Mouse (Mus musculus) heart, adult 2 months (tissue): ENCODE data around the gene Bmp8a.

Experiments
- CTCF ChIP-seq: fragments of 200-600 bp; IDR thresholded peaks from 2 replicates; pipeline ENCODE4 v1.8.1; 2022; ENCODE audit warnings: antibody characterized with exemption, mild to moderate bottlenecking, moderate library complexity
- EP300 ChIP-seq: fragments of 200-500 bp; IDR thresholded peaks from 2 replicates; pipeline ENCODE4 v1.6.1; 2011; ENCODE audit warnings: low read depth, low read length, control low read depth; ENCODE audit not compliant: insufficient read depth

- TF ChIP-seq EP300, result no peak
- no peak for TF ChIP-seq CTCF
These were observed 72.0 kb downstream of the Bmp8a start for GRCm38 (mm10) chr4:123271063-123271462.
